Mouse (Mus musculus): Measurements from ENCODE around the gene Unc13a.

DNA sequence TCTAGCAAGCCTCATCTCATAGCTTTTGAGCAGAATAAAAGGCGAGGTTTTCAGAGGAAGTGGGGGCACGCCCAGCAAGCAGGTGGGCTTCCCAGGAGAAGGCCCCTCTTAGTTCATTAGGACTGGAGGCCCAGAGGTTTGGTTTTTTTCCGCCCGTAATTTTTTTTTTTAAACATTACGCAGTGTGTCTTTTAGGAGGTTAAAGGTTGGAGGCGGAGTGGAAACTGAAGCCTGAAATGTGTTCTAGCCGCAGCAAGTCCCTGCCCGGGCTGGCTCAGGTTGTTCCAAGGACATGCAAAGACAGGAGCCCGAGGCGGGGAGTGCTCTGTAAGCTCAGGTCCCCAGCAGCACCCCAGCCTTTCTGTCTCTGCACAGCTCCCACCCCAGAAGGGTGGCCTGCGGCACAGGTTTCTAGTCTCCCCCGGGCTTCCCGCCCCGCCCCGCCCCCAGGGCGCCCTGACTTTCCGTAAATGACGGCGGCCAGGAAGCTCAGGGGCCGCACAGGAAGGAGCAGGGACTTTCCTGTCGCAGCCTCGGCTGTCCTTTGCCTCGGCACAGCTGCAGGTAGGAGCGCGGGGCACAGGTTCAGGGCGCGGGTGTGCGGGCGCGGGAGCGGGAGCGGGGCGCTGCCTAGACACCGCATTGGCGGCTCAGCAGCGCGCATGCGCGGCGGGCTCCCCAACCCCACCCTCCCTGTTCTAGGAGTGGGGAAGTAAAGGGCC lies 4.6 kb upstream of the Unc13a start, which contains the start of gene Jak3:
- no peak for TF ChIP-seq GATA1 (IDR thresholded peaks at IDR 0.05; ENCODE audit: low read length)
- no peak for TF ChIP-seq TAL1 (IDR thresholded peaks at IDR 0.05; ENCODE audit: low read length)

All from erythroblast, embryonic 14.5 days (primary cell).